Mouse (Mus musculus) midbrain, embryonic 16.5 days (tissue): ENCODE data around the gene Dohh. TPM values are rescaled to one million over a fixed set of nuclear protein-coding genes. Genes with fewer than 3 reads are reported as not detected.

Experiments used
- ATAC-seq: fragments of 200-750 bp; cut with Nextera tagmentation; 2 replicates; pipeline ENCODE4 v1.8.0; 2017; ENCODE audit warnings: moderate TSS enrichment
- H3K27ac ChIP-seq: fragments of 300-500 bp; sonication (generic); 2 replicates; pipeline ENCODE4 v1.5.1; 2014; ENCODE audit warnings: mild to moderate bottlenecking, low read length, mixed read lengths
- H3K27me3 ChIP-seq: fragments of 300-500 bp; sonication (generic); 2 replicates; pipeline ENCODE4 v1.6.1; 2014; ENCODE audit warnings: low read depth, low read length, mixed read lengths; ENCODE audit not compliant: control insufficient read depth, insufficient read depth
- H3K36me3 ChIP-seq: fragments of 300-500 bp; sonication (generic); 2 replicates; pipeline ENCODE4 v1.6.1; 2014; ENCODE audit warnings: mild to moderate bottlenecking, low read length, moderate library complexity, mixed read lengths; ENCODE audit not compliant: control insufficient read depth, insufficient read depth
- H3K4me1 ChIP-seq: fragments of 300-500 bp; sonication (generic); 2 replicates; pipeline ENCODE4 v1.6.1; 2014; ENCODE audit warnings: mild to moderate bottlenecking, low read length, mixed read lengths; ENCODE audit not compliant: control insufficient read depth, insufficient read depth
- H3K4me2 ChIP-seq: fragments of 300-500 bp; sonication (generic); 2 replicates; pipeline ENCODE4 v1.6.1; 2014; ENCODE audit warnings: mild to moderate bottlenecking, low read length, mixed read lengths
- H3K4me3 ChIP-seq: fragments of 300-500 bp; sonication (generic); 2 replicates; pipeline ENCODE4 v1.5.1; 2014; ENCODE audit warnings: low read depth, mild to moderate bottlenecking, low read length, moderate library complexity, mixed read lengths
- H3K9ac ChIP-seq: fragments of 300-500 bp; sonication (generic); 2 replicates; pipeline ENCODE4 v1.6.1; 2014; ENCODE audit warnings: low read depth, low read length, mixed read lengths
- H3K9me3 ChIP-seq: fragments of 300-500 bp; sonication (generic); replicated peaks from 2 replicates; pipeline ENCODE4 v1.6.1; 2014; ENCODE audit warnings: mild to moderate bottlenecking, low read length, mixed read lengths; ENCODE audit not compliant: control insufficient read depth, poor library complexity, severe bottlenecking
- WGBS: fragments of 180-500 bp; shearing (Covaris S2); extraction: QIAGEN DNeasy Blood & Tissue Kit; methylation state at CpG from one replicate; pipeline ENCODE4 v1.1.7; 2014; 5-methylcytosine and 5-hydroxymethylcytosine counted together
- polyA plus RNA-seq: library from polyadenylated mRNA; unstranded; fragments of >200 nt; fragmentation: Nextera tagmentation; extraction: Ambion mirVana; gene quantifications from 2 replicates; pipeline ENCODE4 v1.2.1, GENCODE M21; 2015

Gene Dohh
- polyA plus RNA-seq, 1 experiment from 2014 or later: 86.2 TPM

- H3K36me3 ChIP-seq: no peaks in the 10 kb centered on the region; the same call in 1 of the 2 replicates
- 54% methylated on average over 12 of the region's 12 CpGs for WGBS
- H3K4me1 ChIP-seq: peaks cover 11% of the 10 kb centered on the region
- no peaks in the 10 kb centered on the region for H3K9me3 ChIP-seq
- no peak overlapping the region for H3K27ac ChIP-seq
- H3K4me2 ChIP-seq: peak overlapping the region; percentile 84
- no peaks in the 10 kb centered on the region for H3K27me3 ChIP-seq
- ATAC-seq: 0 out of 2 replicates have a peak, but pooled peaks have one; percentile 4
- no peak overlapping the region for H3K4me3 ChIP-seq
- no peak overlapping the region for H3K9ac ChIP-seq
These were observed 27.8 kb upstream of the Dohh start for GRCm38 (mm10) chr10:81356352-81356990.

GRCm38 (mm10) chr10:81356991-81357844, 27.0 kb upstream of the Dohh start, which contains the start of gene Mfsd12:
Gene Mfsd12, plus strand, starts transcription at chr10:81357491.
- ATAC-seq: peak; percentile 90
- Histone ChIP-seq H3K36me3 (no peaks in the 10 kb centered on the region; the same call in 1 of the 2 replicates), H3K4me1 (peaks cover 11% of the 10 kb centered on the region), H3K4me2 (peak within 1 kb of the TSS; percentile 84), H3K9ac (peak within 1 kb of the TSS; percentile 89), H3K27me3 (no peaks in the 10 kb centered on the region), H3K4me3 (peak within 1 kb of the TSS; percentile 75), H3K9me3 (no peaks in the 10 kb centered on the region), H3K27ac (peak within 1 kb of the TSS; percentile 54; the same call in 1 of the 2 replicates)
- 2% methylated on average over 72 of the region's 79 CpGs for WGBS

DNA sequence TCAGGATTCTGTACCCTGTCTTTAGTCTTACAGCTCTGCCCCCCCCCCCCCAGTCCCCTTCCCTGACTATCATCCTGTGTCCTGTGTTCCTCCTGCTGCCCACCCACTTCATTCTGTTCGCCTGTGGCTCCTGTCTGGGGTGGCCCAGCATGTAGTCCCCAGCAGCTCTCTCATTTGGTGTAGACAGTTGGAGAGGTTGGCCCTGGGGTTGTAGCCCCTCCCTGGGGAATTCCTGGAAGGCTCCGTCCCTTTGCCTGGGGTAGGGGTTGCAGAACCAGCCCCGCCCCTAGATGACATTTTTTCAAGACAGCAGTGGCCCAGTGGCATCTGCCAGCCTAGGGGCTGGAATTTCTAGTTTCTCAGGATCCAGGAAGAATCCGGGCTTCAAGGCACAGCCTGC, 26.0 kb upstream of the Dohh start:
- 31% methylated on average over 4 of the region's 4 CpGs for WGBS
- Histone ChIP-seq H3K9ac (peak overlapping the region; percentile 89), H3K4me2 (peak overlapping the region; percentile 84), H3K36me3 (no peaks in the 10 kb centered on the region; the same call in 1 of the 2 replicates), H3K9me3 (no peaks in the 10 kb centered on the region), H3K27ac (no peak overlapping the region), H3K4me3 (peak overlapping the region; percentile 75), H3K4me1 (peaks cover 11% of the 10 kb centered on the region), H3K27me3 (no peaks in the 10 kb centered on the region)
- ATAC-seq: no peak

DNA sequence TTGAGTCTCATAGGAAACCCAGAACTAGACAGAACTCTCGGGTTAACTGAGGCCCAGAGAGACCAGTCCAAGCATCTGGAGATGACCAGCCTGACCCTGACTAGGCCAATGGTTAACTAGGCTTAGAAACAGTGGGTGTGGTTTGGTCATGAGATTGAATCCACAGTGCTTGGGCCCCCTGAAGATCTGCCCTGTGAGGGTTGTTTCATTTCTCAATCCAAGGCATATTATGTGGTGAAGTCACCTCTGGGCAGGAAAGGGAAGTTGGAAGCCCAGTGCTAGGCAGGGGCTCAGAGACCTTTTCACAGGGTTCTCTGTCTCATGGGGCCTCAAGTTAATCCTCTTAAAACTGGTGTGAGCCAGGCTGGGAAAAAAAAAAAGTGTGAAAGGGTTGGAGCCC, 25.4 kb upstream of the Dohh start:
- Histone ChIP-seq H3K4me3 (no peak overlapping the region), H3K9ac (no peak overlapping the region), H3K36me3 (no peaks in the 10 kb centered on the region; the same call in 1 of the 2 replicates), H3K9me3 (no peaks in the 10 kb centered on the region), H3K27ac (no peak overlapping the region), H3K4me1 (peaks cover 16% of the 10 kb centered on the region), H3K4me2 (peak overlapping the region; percentile 84), H3K27me3 (no peaks in the 10 kb centered on the region; the same call in 1 of the 2 replicates)
- WGBS: 71% methylated on average over 1 of the region's 1 CpGs
- ATAC-seq: no peak

- Histone ChIP-seq H3K27ac (no peak overlapping the region), H3K4me2 (no peak overlapping the region), H3K36me3 (no peaks in the 10 kb centered on the region; the same call in 1 of the 2 replicates), H3K27me3 (no peaks in the 10 kb centered on the region; the same call in 1 of the 2 replicates), H3K4me3 (no peak overlapping the region), H3K4me1 (peaks cover 28% of the 10 kb centered on the region), H3K9ac (no peak overlapping the region), H3K9me3 (no peaks in the 10 kb centered on the region)
- ATAC-seq: no peak
- 70% methylated on average over 8 of the region's 8 CpGs for WGBS
These were observed 23.5 kb upstream of the Dohh start for GRCm38 (mm10) chr10:81360721-81361120.

- Histone ChIP-seq H3K27ac (no peak overlapping the region), H3K9ac (no peak overlapping the region), H3K36me3 (peaks cover 2% of the 10 kb centered on the region; the same call in 1 of the 2 replicates), H3K4me3 (no peak overlapping the region), H3K27me3 (no peaks in the 10 kb centered on the region; the same call in 1 of the 2 replicates), H3K4me1 (peaks cover 30% of the 10 kb centered on the region), H3K9me3 (no peaks in the 10 kb centered on the region), H3K4me2 (no peak overlapping the region)
- ATAC-seq: no peak
- 83% methylated on average over 12 of the region's 12 CpGs for WGBS
These were observed 21.8 kb upstream of the Dohh start for GRCm38 (mm10) chr10:81362336-81362949.

- H3K27ac ChIP-seq: no peak overlapping the region
- peak overlapping the region; percentile 16; the same call in 1 of the 2 replicates for H3K4me3 ChIP-seq
- peaks cover 14% of the 10 kb centered on the region for H3K36me3 ChIP-seq
- H3K4me1 ChIP-seq: peaks cover 21% of the 10 kb centered on the region
- peak overlapping the region; percentile 43 for H3K4me2 ChIP-seq
- H3K27me3 ChIP-seq: no peaks in the 10 kb centered on the region; the same call in 1 of the 2 replicates
- H3K9ac ChIP-seq: peak overlapping the region; percentile 41
- 15% methylated on average over 54 of the region's 54 CpGs for WGBS
- ATAC-seq: no peak
- no peaks in the 10 kb centered on the region for H3K9me3 ChIP-seq
These were observed 20.5 kb upstream of the Dohh start for GRCm38 (mm10) chr10:81363436-81364346.

DNA sequence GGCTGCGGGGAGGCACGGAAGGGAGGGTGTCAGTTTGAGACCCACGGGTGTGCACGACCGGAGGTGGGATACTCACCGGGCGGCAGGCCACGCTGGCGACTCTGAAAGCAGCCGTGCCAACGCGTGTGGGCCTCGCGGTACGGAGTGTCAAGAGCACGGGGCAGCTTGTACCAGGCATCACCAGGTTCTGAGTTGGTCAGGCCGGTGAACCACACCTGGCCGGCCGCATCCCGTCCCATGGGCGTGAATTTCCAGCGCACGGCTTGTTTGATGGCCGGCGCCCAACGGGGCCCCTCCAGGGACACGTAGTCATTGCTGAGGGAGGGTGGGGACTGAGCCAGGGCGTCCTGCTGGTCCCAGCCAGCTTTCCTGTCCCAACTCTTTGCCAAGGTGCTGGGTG, 19.6 kb upstream of the Dohh start:
- Histone ChIP-seq H3K36me3 (peaks cover 22% of the 10 kb centered on the region), H3K4me2 (peak overlapping the region; percentile 43), H3K9ac (no peak overlapping the region; the same call in 1 of the 2 replicates), H3K27ac (no peak overlapping the region), H3K4me1 (peaks cover 18% of the 10 kb centered on the region), H3K4me3 (peak overlapping the region; percentile 16; the same call in 1 of the 2 replicates), H3K27me3 (no peaks in the 10 kb centered on the region; the same call in 1 of the 2 replicates), H3K9me3 (no peaks in the 10 kb centered on the region)
- ATAC-seq: no peak
- 11% methylated on average over 28 of the region's 28 CpGs for WGBS
